Mouse (Mus musculus): ENCODE results near the gene Cdh4. TPM values are rescaled to one million over a fixed set of nuclear protein-coding genes. Genes with fewer than 3 reads are reported as not detected.

Cdh4 gene
- polyA plus RNA-seq, 1 experiment from 2014 or later = 32.7 TPM

DNA sequence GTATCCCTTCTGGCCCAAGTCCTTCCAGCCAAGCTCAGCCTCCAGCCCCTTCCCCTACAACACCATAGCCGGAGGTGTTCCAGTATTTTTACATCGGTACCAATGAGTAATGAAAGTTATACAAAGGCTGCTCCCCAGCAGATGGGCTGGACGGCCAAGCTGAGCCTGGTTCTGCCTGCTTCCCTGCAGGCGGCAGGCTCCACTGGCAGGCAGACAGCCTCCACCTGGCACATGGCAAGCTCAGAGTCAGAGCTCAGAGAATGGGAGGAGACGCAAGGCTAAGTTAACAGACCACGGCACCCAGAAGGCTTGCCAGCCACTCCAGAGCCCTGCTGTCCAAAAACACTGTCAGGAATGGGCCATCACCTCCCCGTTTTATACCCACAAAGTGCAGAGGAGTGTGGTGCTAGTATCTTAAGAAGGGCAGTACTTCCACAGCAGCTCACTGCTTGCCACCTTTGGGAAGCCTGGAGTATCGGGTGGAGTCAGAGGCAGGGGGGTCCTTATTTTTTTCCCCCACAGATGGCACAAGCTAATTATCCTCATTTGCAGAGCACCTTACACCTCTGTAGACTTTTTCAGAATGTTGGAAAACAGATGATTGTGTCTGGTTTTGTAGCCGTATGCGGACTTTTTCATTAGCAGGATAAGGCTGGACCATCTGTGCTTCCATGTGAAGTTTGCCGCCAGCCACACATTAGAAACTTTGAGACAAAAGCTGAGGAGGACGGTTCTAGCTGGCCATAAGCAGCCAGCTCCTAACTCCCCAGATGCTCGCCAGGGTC lies 320.5 kb downstream of the Cdh4 start:
- Histone ChIP-seq H3K27me3 (no peaks in the 10 kb centered on the region), H3K9ac (no peak overlapping the region), H3K4me2 (no peak overlapping the region), H3K27ac (replicated peaks) (peak overlapping the region; percentile 57), H3K9me3 (no peaks in the 10 kb centered on the region), H3K4me1 (replicated peaks) (peaks cover 61% of the 10 kb centered on the region), H3K4me3 (no peak overlapping the region), H3K36me3 (no peaks in the 10 kb centered on the region)
- WGBS = 51% methylated on average over 13 of the region's 13 CpGs
- peak; percentile 45 for ATAC-seq (ENCODE audit: low read depth)

DNA sequence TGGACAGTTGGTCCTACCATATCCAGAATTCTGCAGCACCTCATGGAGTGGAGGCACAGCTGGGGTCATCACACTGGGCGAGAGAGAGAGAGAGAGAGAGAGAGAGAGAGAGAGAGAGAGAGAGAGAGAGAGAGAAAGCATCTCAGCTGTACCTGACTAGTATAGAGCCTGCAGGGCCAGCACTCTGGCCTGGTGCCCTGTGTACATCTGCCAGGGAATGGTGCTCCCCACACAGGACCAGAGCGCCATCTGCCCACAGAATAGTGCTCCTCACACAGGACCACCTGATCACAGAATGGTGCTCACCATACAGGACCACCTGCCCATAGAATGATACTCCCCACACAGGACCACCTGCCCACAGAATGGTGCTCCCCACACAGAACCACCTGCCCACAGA lies 322.2 kb downstream of the Cdh4 start:
- no peak for ATAC-seq (ENCODE audit: low read depth)
- Histone ChIP-seq H3K4me2 (no peak overlapping the region), H3K27ac (replicated peaks) (no peak overlapping the region), H3K27me3 (no peaks in the 10 kb centered on the region), H3K9me3 (no peaks in the 10 kb centered on the region), H3K4me3 (no peak overlapping the region), H3K4me1 (replicated peaks) (peaks cover 77% of the 10 kb centered on the region), H3K9ac (no peak overlapping the region), H3K36me3 (no peaks in the 10 kb centered on the region)
- WGBS = 100% methylated on average over 2 of the region's 2 CpGs

DNA sequence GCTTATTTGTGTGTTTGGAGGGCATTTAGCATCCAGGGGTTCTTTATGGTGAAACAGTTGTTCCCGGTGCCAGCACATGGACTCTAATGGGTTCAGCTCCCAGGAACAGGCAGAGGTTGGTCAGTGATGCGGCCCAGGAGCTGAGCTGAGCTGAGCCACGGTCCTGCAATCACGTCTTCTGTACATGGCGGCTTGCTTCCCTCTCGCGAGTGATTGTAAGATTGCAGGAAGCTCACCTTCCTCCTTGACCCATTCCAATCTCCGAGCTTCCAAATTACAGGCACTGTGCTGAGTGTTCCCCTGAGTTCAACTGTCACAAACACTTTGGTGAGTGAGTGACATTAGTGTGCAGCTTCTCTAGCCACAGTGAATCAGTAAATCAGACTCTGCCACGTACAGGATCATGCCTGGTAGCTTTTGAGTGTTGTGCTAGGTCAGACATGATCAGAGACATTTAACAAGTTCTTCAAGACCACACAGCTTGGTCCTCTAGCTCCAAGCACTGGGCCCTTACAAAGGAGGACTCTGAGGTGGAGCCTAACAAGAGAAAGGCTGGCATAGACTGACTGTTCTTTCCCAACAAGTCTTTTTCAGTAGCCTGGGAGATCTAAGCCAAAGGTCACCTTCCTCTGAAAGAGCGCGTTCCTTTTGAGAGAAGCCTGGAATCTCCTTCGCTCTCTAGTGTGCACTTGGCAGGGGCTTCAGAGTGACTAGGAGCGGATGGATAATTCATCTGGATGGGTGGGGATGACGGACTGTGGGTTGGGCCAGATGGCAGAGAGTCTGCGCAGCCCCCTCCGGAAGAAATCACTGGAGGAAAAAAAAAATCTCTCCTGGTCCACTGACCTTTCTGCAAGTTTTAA lies 324.7 kb downstream of the Cdh4 start:
- Histone ChIP-seq H3K27ac (replicated peaks) (peak overlapping the region; percentile 24), H3K9me3 (no peaks in the 10 kb centered on the region), H3K4me1 (replicated peaks) (peaks cover 64% of the 10 kb centered on the region), H3K4me3 (no peak overlapping the region), H3K9ac (0 out of 2 replicates have a peak overlapping the region, but pooled peaks have one; percentile 17), H3K36me3 (no peaks in the 10 kb centered on the region), H3K4me2 (peak overlapping the region; percentile 39), H3K27me3 (no peaks in the 10 kb centered on the region)
- peak; percentile 41; the same call in 1 of the 2 replicates for ATAC-seq (ENCODE audit: low read depth)
- WGBS = 25% methylated on average over 16 of the region's 16 CpGs

DNA sequence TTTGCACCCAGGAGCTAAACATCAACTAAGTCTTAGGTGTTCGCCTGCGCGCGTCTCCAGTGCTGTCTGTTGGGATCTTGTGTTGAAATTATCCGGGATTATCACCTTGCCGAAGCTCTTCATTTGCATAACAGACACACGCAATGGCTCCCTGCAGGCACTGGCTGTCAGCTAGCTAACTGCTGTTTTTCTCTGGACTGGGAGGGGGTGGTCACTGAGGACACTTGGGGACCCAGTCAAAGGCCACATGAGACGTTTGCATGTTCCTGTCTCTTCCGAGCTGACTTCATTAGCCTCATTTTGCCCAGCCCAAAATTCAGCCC lies 325.3 kb downstream of the Cdh4 start:
- H3K27me3 ChIP-seq = no peaks in the 10 kb centered on the region
- H3K4me2 ChIP-seq = peak overlapping the region; percentile 39
- H3K9me3 ChIP-seq = no peaks in the 10 kb centered on the region
- peak overlapping the region; percentile 24 for H3K27ac ChIP-seq (replicated peaks)
- H3K4me3 ChIP-seq = no peak overlapping the region
- 4% methylated on average over 9 of the region's 9 CpGs for WGBS
- no peak for ATAC-seq (ENCODE audit: low read depth)
- H3K4me1 ChIP-seq (replicated peaks) = peaks cover 58% of the 10 kb centered on the region
- no peaks in the 10 kb centered on the region for H3K36me3 ChIP-seq
- H3K9ac ChIP-seq = 0 out of 2 replicates have a peak overlapping the region, but pooled peaks have one; percentile 17

DNA sequence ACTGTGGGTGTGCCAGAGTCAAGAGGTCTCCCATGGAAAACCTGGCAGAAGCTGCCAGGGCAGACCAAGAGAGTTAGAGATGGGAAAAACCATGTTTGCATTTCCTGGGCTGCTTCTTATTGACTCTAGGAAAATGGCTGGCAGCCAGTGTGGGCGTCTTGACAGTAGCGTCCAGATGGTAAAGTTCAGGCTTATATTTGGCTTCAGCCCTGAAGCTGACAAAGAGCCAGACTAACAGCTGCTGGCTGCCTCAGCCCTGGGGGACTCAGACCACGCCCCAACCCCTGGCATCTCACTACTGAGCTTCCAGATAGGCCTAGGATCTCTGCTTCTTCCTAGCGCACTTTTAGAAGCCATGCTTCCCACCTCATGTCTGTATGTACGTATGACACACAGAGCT lies 326.9 kb downstream of the Cdh4 start:
- H3K9me3 ChIP-seq = no peaks in the 10 kb centered on the region
- 47% methylated on average over 5 of the region's 5 CpGs for WGBS
- H3K36me3 ChIP-seq = no peaks in the 10 kb centered on the region
- no peak for ATAC-seq (ENCODE audit: low read depth)
- no peak overlapping the region for H3K4me2 ChIP-seq
- H3K27me3 ChIP-seq = no peaks in the 10 kb centered on the region
- H3K9ac ChIP-seq = no peak overlapping the region
- H3K27ac ChIP-seq (replicated peaks) = peak overlapping the region; percentile 79
- no peak overlapping the region for H3K4me3 ChIP-seq
- peaks cover 61% of the 10 kb centered on the region for H3K4me1 ChIP-seq (replicated peaks)

DNA sequence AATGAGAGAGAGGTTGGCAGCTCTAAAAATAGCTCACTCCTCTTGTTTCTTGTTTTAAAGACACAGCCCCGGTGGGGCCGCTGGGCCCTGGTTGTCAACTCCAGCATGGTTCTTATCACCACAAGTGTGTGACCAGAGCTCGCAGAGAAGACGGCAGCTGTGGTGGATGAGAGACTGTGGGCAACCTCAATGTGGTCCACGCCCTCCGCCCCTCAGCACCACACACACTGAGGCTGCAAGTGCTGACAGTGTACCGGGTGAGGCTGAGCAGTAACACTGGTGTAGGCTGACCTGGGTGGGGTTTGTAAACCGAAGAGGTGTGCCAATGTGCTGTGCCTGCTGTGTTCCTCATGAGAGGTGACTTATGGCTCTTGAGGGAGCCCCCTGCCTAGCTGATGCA lies 327.7 kb downstream of the Cdh4 start:
- peaks cover 69% of the 10 kb centered on the region for H3K4me1 ChIP-seq (replicated peaks)
- no peak overlapping the region for H3K4me2 ChIP-seq
- WGBS = 85% methylated on average over 8 of the region's 8 CpGs
- peak overlapping the region; percentile 68; the same call in 1 of the 2 replicates for H3K27ac ChIP-seq (replicated peaks)
- no peak for ATAC-seq (ENCODE audit: low read depth)
- no peaks in the 10 kb centered on the region for H3K9me3 ChIP-seq
- H3K4me3 ChIP-seq = no peak overlapping the region
- no peak overlapping the region for H3K9ac ChIP-seq
- no peaks in the 10 kb centered on the region for H3K36me3 ChIP-seq
- no peaks in the 10 kb centered on the region for H3K27me3 ChIP-seq

DNA sequence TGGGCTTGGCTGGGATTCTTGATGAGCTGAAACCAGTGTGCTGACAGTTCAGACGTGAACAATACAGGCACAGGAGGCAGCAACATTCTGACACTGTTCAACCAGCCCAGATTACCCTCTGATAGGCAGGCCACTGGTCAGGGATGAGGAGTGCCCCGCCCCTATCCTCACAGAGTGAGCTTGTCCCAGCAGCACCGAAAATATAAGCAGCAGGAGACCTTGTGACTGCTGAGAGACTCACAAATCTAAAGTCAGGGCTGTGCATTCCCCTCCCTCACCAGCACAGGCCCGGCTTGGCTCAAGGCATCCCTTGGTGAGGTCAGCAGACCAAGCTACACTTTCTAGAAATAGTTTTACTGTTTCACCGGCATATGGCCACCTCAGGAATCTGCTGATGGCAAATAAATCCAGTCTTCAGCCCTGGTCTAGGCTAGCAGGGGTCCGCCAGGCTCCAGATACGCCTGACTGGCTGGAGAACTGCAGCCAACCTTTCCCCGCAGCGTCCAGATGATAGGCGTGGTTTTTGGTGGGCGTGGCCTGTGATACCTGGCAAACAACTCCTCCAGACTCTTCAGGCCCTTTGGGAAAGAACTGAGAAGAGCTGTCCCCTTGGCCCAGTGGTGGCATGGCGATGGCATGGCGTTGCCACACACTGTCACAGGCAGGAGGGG lies 332.3 kb downstream of the Cdh4 start:
- ATAC-seq (ENCODE audit: low read depth) = no peak
- H3K4me2 ChIP-seq = no peak overlapping the region
- 17% methylated on average over 13 of the region's 13 CpGs for WGBS
- H3K36me3 ChIP-seq = no peaks in the 10 kb centered on the region
- no peaks in the 10 kb centered on the region for H3K9me3 ChIP-seq
- peaks cover 39% of the 10 kb centered on the region for H3K4me1 ChIP-seq (replicated peaks)
- peak overlapping the region; percentile 19; the same call in 1 of the 2 replicates for H3K27ac ChIP-seq (replicated peaks)
- H3K4me3 ChIP-seq = no peak overlapping the region
- H3K27me3 ChIP-seq = no peaks in the 10 kb centered on the region
- no peak overlapping the region for H3K9ac ChIP-seq

DNA sequence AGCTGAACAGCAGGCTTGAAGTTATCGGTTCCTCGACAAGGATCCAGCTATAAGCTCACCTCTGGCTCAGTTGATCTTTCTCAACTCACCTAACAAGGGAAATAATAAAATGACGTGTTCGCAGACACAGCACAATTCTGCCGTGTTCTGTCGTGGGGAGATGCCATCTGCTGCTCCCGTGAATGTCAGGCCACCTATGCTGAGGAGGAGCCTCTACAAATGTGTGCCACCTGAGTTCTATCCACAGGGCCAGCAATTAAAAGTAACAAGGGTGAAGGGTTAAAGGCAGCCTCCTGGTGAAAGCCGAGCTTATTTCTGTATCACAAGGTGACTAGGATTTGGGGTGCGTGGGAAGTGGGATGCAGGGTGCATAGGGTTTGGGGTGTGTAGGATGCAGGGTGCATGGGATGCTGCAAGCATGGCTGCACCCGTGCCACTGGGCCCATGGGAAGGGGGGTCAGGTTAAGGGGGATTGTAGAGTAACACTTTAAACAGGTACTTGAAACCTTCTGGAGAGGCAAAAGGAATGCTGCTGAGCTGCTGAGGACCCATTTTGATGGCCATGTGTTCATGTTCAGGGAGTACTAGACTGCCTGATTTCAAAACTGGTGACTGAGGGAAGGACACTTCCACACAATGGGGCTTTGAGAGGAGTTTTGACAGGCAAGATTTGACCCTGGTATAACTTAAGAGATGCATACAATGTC lies 333.9 kb downstream of the Cdh4 start:
- H3K4me1 ChIP-seq (replicated peaks) = peaks cover 33% of the 10 kb centered on the region
- no peaks in the 10 kb centered on the region for H3K36me3 ChIP-seq
- no peak overlapping the region for H3K9ac ChIP-seq
- H3K4me2 ChIP-seq = no peak overlapping the region
- H3K27ac ChIP-seq (replicated peaks) = no peak overlapping the region
- H3K27me3 ChIP-seq = no peaks in the 10 kb centered on the region
- no peak overlapping the region for H3K4me3 ChIP-seq
- H3K9me3 ChIP-seq = no peaks in the 10 kb centered on the region
- no peak for ATAC-seq (ENCODE audit: low read depth)
- WGBS = 85% methylated on average over 10 of the region's 10 CpGs

DNA sequence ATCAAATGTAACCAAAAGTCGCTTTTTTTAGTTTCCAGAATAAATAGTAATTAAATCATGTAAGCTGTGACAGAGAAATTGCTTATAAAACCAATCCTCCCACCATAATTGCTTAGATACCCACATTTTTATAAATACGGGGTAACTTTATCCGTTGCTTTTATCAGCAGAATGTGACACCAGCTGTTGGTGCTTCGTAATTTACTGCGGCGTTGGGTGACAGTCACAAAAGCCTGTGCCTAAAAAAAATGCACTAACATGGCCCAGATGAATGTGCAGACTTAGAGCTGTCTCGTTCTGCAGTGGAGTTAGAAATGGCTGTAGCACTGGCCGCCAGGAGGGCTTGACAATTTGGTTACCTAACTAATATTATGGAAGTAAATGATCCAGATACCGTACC lies 337.0 kb downstream of the Cdh4 start:
- no peaks in the 10 kb centered on the region for H3K9me3 ChIP-seq
- no peak overlapping the region for H3K4me2 ChIP-seq
- ATAC-seq (ENCODE audit: low read depth) = no peak
- H3K9ac ChIP-seq = no peak overlapping the region
- no peaks in the 10 kb centered on the region for H3K36me3 ChIP-seq
- no peak overlapping the region for H3K4me3 ChIP-seq
- WGBS = 63% methylated on average over 9 of the region's 9 CpGs
- no peaks in the 10 kb centered on the region for H3K27me3 ChIP-seq
- peaks cover 19% of the 10 kb centered on the region for H3K4me1 ChIP-seq (replicated peaks)
- H3K27ac ChIP-seq (replicated peaks) = no peak overlapping the region

DNA sequence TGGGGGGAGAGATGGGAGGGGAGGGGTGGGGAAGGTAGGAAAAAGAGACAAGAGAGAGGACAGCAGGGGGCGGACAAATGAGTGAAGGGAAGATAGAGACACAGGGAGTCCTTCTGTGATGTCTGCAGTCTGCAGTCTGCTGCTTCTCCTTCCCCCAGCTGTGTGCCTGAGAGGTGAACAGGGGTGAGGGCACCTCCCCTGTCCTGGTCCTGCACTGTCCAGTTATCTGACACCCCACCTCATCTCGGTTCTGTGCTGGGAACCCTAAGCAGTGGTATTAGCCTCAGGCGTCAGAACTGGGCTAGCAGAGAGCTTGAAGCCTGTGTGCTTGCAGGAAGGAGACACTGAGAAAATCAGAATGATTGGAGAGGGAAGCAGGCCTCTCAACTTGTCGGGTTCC lies 338.7 kb downstream of the Cdh4 start:
- H3K36me3 ChIP-seq = no peaks in the 10 kb centered on the region
- 52% methylated on average over 4 of the region's 4 CpGs for WGBS
- no peak overlapping the region for H3K4me2 ChIP-seq
- no peak overlapping the region for H3K27ac ChIP-seq (replicated peaks)
- no peak for ATAC-seq (ENCODE audit: low read depth)
- H3K9ac ChIP-seq = no peak overlapping the region
- H3K4me3 ChIP-seq = no peak overlapping the region
- peaks cover 4% of the 10 kb centered on the region; the same call in 1 of the 2 replicates for H3K4me1 ChIP-seq (replicated peaks)
- no peaks in the 10 kb centered on the region for H3K27me3 ChIP-seq
- no peaks in the 10 kb centered on the region for H3K9me3 ChIP-seq

DNA sequence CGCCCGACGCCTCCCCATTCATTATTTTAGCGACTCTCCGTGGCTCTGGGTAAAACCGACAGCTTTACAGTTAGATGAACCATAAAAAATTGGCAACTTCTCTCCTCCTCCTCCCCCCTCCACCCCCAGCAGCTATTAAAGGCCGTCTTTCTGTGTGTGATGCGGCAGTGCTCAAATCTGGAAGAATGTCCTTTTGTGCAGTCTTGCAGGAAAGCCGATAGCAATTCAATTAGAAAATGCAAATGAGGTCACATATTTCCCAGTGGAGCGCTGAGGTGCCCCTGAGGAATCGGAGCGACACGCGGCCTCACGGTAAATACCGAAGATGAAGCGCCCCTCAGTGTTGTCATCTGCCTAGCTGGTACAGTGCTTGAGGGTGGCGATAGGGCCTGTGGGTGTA lies 345.0 kb downstream of the Cdh4 start:
- peak overlapping the region; percentile 86 for H3K27ac ChIP-seq (replicated peaks)
- 11% methylated on average over 18 of the region's 18 CpGs for WGBS
- H3K36me3 ChIP-seq = no peaks in the 10 kb centered on the region

More for the DNA sequence above, 345.0 kb downstream of the Cdh4 start:
- Histone ChIP-seq H3K4me3 (no peak overlapping the region), H3K4me2 (peak overlapping the region; percentile 21), H3K9ac (no peak overlapping the region), H3K27me3 (no peaks in the 10 kb centered on the region), H3K9me3 (no peaks in the 10 kb centered on the region), H3K4me1 (replicated peaks) (peaks cover 34% of the 10 kb centered on the region)
- ATAC-seq (ENCODE audit: low read depth) = peak; percentile 90

All from neural tube, embryonic 13.5 days (tissue).